Mouse (Mus musculus) neural tube, embryonic 13.5 days (tissue): ENCODE data around the gene Srrm3. TPM values are rescaled to one million over a fixed set of nuclear protein-coding genes. Genes with fewer than 3 reads are reported as not detected.

Experiments
- ATAC-seq: fragments of 200-750 bp; cut with Nextera tagmentation; 2 replicates; pipeline ENCODE4 v1.8.0; 2017; ENCODE audit warnings: low read depth, mild to moderate bottlenecking, moderate TSS enrichment, moderate library complexity
- H3K27ac ChIP-seq: fragments of 300-500 bp; sonication (generic); replicated peaks from 2 replicates; pipeline ENCODE4 v1.5.1; 2015; ENCODE audit warnings: moderate library complexity, mild to moderate bottlenecking, inconsistent platforms
- H3K27me3 ChIP-seq: fragments of 300-500 bp; sonication (generic); 2 replicates; pipeline ENCODE4 v1.6.1; 2015; ENCODE audit warnings: mild to moderate bottlenecking, inconsistent platforms
- H3K36me3 ChIP-seq: fragments of 300-500 bp; sonication (generic); 2 replicates; pipeline ENCODE4 v1.6.1; 2015; ENCODE audit warnings: mild to moderate bottlenecking, inconsistent platforms
- H3K4me1 ChIP-seq: fragments of 300-500 bp; sonication (generic); replicated peaks from 2 replicates; pipeline ENCODE4 v1.6.1; 2015; ENCODE audit warnings: inconsistent platforms
- H3K4me2 ChIP-seq: fragments of 300-500 bp; sonication (generic); 2 replicates; pipeline ENCODE4 v1.6.1; 2015; ENCODE audit warnings: inconsistent platforms, mild to moderate bottlenecking, moderate library complexity
- H3K4me3 ChIP-seq: fragments of 300-500 bp; sonication (generic); 2 replicates; pipeline ENCODE4 v1.5.1; 2015; ENCODE audit warnings: mild to moderate bottlenecking, inconsistent platforms
- H3K9ac ChIP-seq: fragments of 300-500 bp; sonication (generic); 2 replicates; pipeline ENCODE4 v1.6.1; 2015; ENCODE audit warnings: moderate library complexity, mild to moderate bottlenecking, inconsistent platforms
- H3K9me3 ChIP-seq: fragments of 300-500 bp; sonication (generic); 2 replicates; pipeline ENCODE4 v1.6.1; 2016; ENCODE audit warnings: inconsistent platforms
- WGBS: fragments of 180-500 bp; shearing (Covaris S2); methylation state at CpG from one replicate; pipeline ENCODE4 v1.1.7; 2015; 5-methylcytosine and 5-hydroxymethylcytosine counted together
- polyA plus RNA-seq: library from polyadenylated mRNA; unstranded; fragments of >200 nt; fragmentation: Nextera tagmentation; extraction: Ambion mirVana; gene quantifications from 2 replicates; pipeline ENCODE4 v1.2.1, GENCODE M21; 2015

Gene Srrm3
- polyA plus RNA-seq, 1 experiment from 2014 or later = 85.9 TPM

- Histone ChIP-seq H3K4me1 (peaks cover 10% of the 10 kb centered on the region; the same call in 1 of the 2 replicates), H3K36me3 (peaks cover 82% of the 10 kb centered on the region), H3K4me2 (no peak overlapping the region), H3K4me3 (no peak overlapping the region), H3K9me3 (no peaks in the 10 kb centered on the region), H3K27me3 (no peaks in the 10 kb centered on the region), H3K27ac (no peak overlapping the region), H3K9ac (no peak overlapping the region)
- 89% methylated on average over 25 of the region's 25 CpGs for WGBS
- ATAC-seq = no peak
These were observed 104.1 kb downstream of the Srrm3 start for GRCm38 (mm10) chr5:135910813-135911212.

DNA sequence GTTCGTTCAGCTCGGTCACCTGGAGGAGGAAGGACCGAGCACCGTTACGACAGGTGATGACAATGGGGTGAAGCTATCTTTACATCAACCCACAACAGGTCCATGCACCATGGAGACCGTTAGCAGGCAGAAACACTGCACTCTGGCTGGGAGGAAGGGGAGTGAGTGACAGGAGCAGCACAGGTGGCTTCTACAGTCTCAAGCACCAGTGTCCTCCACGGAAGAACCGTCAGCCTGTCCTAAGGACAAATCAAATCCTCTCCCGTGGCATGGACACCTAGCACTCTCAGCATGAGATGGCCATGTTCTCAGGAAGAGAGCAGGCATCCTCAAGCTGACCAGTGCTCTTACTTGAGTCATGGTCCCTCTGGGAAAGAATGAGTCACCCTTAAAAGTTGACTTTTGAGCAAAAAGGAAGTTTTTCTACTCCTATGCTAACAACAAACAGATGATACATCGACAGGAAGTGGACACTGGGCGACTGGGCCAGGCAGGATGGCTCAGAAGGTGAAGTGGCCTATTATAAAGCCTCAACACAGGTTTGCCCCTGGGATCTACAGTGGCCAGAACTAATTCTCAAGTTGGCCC lies 105.0 kb downstream of the Srrm3 start:
- 91% methylated on average over 11 of the region's 11 CpGs for WGBS
- Histone ChIP-seq H3K4me2 (no peak overlapping the region), H3K4me1 (peaks cover 10% of the 10 kb centered on the region; the same call in 1 of the 2 replicates), H3K9me3 (no peaks in the 10 kb centered on the region), H3K27ac (no peak overlapping the region), H3K9ac (no peak overlapping the region), H3K4me3 (no peak overlapping the region), H3K36me3 (peaks cover 86% of the 10 kb centered on the region), H3K27me3 (no peaks in the 10 kb centered on the region)
- no peak for ATAC-seq

GRCm38 (mm10) chr5:135913201-135913600 lies 106.5 kb downstream of the Srrm3 start:
- ATAC-seq = no peak
- peaks cover 87% of the 10 kb centered on the region for H3K36me3 ChIP-seq
- no peak overlapping the region for H3K4me2 ChIP-seq
- WGBS = 89% methylated on average over 5 of the region's 5 CpGs
- H3K4me1 ChIP-seq = peaks cover 7% of the 10 kb centered on the region; the same call in 1 of the 2 replicates
- no peak overlapping the region for H3K4me3 ChIP-seq
- no peaks in the 10 kb centered on the region for H3K27me3 ChIP-seq
- no peak overlapping the region for H3K9ac ChIP-seq
- no peaks in the 10 kb centered on the region for H3K9me3 ChIP-seq
- H3K27ac ChIP-seq = no peak overlapping the region

GRCm38 (mm10) chr5:135914156-135914555 lies 107.5 kb downstream of the Srrm3 start:
- no peaks in the 10 kb centered on the region for H3K27me3 ChIP-seq
- H3K27ac ChIP-seq = no peak overlapping the region
- no peaks in the 10 kb centered on the region for H3K9me3 ChIP-seq
- H3K9ac ChIP-seq = no peak overlapping the region
- no peak overlapping the region for H3K4me2 ChIP-seq
- no peak for ATAC-seq
- 84% methylated on average over 6 of the region's 6 CpGs for WGBS
- H3K4me1 ChIP-seq = peaks cover 7% of the 10 kb centered on the region; the same call in 1 of the 2 replicates
- no peak overlapping the region for H3K4me3 ChIP-seq
- H3K36me3 ChIP-seq = peaks cover 89% of the 10 kb centered on the region

DNA sequence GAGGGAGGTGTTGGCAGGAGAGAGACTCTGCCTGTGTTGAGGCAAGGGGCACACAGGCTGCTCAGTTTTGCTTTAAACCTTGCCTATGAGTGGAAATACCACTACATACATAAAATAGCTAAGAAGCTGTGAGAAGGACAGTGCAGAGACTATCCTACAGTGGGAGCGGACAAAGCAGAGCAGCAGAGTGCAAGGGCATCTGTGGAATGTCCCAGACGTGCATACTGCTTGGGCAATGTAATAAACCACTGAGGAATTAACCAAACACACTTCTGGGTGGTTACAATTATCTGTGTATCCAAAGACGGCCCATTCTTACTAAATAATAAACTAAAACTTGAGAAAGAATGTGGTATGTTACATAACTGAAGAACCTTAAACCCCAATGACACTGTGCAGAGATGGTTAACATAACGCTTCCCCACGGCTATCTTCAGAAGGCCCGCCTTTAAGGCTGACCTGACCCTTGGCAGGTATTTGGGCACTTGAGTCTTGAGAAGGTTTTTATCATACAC lies 109.4 kb downstream of the Srrm3 start:
- no peak overlapping the region for H3K4me2 ChIP-seq
- no peak overlapping the region for H3K27ac ChIP-seq
- ATAC-seq = no peak
- H3K27me3 ChIP-seq = no peaks in the 10 kb centered on the region
- H3K4me3 ChIP-seq = no peak overlapping the region
- H3K36me3 ChIP-seq = peaks cover 87% of the 10 kb centered on the region
- H3K9me3 ChIP-seq = no peaks in the 10 kb centered on the region
- H3K9ac ChIP-seq = no peak overlapping the region
- peaks cover 7% of the 10 kb centered on the region; the same call in 1 of the 2 replicates for H3K4me1 ChIP-seq
- WGBS = 90% methylated on average over 6 of the region's 6 CpGs

DNA sequence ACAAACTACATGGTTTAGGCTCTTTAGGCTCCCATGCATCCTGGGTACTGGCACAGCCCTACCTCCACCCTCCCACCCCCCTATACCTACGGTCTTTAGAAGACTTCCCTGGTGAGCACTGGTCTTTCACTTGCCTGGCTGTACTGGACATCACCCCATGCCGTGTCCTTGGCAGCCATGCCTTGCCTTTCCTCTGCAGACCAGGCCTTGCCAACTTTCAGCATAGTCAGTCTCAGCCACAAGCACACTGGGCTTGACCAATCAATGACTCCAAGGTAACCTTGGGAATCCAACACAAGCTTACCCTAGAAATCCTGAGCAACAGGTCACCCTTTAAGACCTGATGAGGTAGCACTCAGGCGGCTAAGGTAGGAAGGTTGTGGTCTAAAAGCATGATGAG lies 109.9 kb downstream of the Srrm3 start:
- Histone ChIP-seq H3K4me1 (peaks cover 7% of the 10 kb centered on the region; the same call in 1 of the 2 replicates), H3K9ac (no peak overlapping the region), H3K9me3 (no peaks in the 10 kb centered on the region), H3K36me3 (peaks cover 87% of the 10 kb centered on the region), H3K4me2 (no peak overlapping the region), H3K4me3 (no peak overlapping the region), H3K27me3 (no peaks in the 10 kb centered on the region), H3K27ac (no peak overlapping the region)
- 95% methylated on average over 3 of the region's 3 CpGs for WGBS
- no peak for ATAC-seq

DNA sequence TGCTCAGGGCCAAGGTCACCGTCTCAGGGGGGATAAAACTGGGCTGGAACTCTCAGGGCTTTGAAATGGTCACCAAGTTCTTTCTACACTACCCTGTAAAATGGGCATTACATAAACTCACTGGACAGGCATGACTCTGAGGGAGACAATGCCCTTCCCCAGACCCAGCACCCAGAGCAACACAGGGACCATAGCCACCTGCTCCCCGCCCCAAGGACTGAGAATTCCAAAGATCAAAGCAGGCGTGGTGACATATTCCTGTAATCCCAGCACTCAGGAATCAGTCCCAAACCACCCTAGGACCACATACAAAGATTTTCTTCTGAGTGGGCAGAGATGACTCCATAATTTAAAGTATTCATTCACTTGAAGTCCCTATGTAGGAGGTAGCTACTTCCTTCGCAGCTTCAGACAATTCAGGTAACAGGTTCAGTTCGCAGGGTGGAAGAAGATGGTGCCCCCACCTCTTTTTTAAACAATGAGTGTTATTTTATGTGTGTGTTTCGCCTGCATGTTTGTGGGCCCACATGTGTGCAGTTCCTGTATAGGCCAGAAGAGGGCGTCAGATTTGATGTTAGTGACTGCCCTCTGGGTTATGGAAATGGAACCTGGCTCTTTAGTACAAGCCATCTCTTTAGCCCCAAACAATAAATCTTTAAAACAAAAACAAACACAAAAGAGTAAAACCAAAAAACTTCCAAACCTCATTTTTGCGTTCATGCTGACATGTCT lies 110.8 kb downstream of the Srrm3 start:
- Histone ChIP-seq H3K4me1 (peaks cover 10% of the 10 kb centered on the region; the same call in 1 of the 2 replicates), H3K9me3 (no peaks in the 10 kb centered on the region), H3K4me3 (no peak overlapping the region), H3K27ac (no peak overlapping the region), H3K36me3 (peaks cover 90% of the 10 kb centered on the region), H3K9ac (no peak overlapping the region), H3K4me2 (no peak overlapping the region), H3K27me3 (no peaks in the 10 kb centered on the region)
- WGBS = 93% methylated on average over 8 of the region's 8 CpGs
- no peak for ATAC-seq

DNA sequence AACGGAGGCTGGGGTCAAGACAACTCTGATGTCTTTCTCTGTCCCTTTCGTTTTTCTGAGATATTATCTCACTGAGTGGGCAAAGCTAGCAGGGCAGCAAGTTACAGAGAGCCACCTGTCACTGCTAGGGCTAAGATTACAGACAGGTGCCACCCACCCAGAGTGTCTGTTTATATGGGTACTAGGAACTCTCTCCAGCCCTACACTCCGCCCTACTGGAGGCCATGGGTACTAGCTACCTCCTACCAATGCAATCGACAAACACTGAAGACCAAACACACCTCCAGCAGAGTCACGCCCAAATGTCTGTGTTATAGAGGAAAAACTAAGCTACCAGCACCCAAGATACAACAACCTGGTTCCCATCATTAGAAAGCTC lies 111.4 kb downstream of the Srrm3 start:
- peaks cover 90% of the 10 kb centered on the region for H3K36me3 ChIP-seq
- no peak overlapping the region for H3K9ac ChIP-seq
- H3K4me2 ChIP-seq = no peak overlapping the region
- H3K4me1 ChIP-seq = peaks cover 16% of the 10 kb centered on the region
- H3K27me3 ChIP-seq = no peaks in the 10 kb centered on the region
- ATAC-seq = no peak
- H3K4me3 ChIP-seq = no peak overlapping the region
- 95% methylated on average over 5 of the region's 5 CpGs for WGBS
- no peak overlapping the region for H3K27ac ChIP-seq
- H3K9me3 ChIP-seq = no peaks in the 10 kb centered on the region

GRCm38 (mm10) chr5:135918593-135918992 lies 111.9 kb downstream of the Srrm3 start:
- Histone ChIP-seq H3K4me1 (peaks cover 14% of the 10 kb centered on the region), H3K9ac (no peak overlapping the region), H3K9me3 (no peaks in the 10 kb centered on the region), H3K27me3 (no peaks in the 10 kb centered on the region), H3K4me2 (no peak overlapping the region), H3K4me3 (no peak overlapping the region), H3K36me3 (peaks cover 86% of the 10 kb centered on the region), H3K27ac (no peak overlapping the region)
- 93% methylated on average over 5 of the region's 5 CpGs for WGBS
- no peak for ATAC-seq

DNA sequence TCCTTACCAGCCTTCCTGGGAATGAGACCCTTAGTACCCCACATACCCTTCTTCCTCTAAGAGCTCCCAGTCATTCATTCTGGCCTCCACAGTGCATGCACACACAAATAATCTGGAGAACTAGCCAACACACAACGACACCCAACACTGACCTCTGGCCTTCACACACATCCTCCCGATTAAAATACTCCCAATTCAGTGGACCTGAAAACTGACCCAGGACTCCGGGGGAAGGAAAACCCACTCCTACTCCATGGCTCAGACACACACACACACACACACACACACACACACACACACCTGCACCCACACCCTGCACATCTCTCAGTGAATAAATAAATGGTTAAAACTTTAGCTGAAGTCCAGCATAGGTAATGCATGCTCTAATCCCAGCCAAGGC lies 113.2 kb downstream of the Srrm3 start:
- Histone ChIP-seq H3K4me1 (peaks cover 22% of the 10 kb centered on the region), H3K36me3 (peaks cover 84% of the 10 kb centered on the region), H3K9ac (no peak overlapping the region), H3K9me3 (no peaks in the 10 kb centered on the region), H3K4me2 (no peak overlapping the region), H3K4me3 (no peak overlapping the region), H3K27ac (no peak overlapping the region), H3K27me3 (no peaks in the 10 kb centered on the region)
- 88% methylated on average over 3 of the region's 3 CpGs for WGBS
- no peak for ATAC-seq

DNA sequence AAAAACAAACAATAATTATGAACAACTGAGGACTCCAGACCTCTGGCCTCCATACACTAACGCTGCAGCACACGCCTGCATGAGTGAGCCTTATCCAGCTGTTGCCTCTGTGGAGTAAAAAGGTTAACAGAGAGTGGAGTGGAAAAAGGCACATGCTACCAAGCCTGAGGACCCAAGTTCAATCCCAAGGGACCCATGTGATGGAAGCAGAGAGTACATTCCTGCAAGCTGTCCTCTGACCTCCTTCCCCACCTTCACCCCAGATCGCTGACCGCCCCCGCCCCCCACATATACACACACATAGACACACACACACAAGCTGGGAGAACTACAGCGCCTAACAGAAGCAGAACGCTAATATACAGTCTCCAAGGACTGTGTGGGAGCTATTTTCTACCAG lies 117.2 kb downstream of the Srrm3 start:
- Histone ChIP-seq H3K27ac (no peak overlapping the region), H3K27me3 (no peaks in the 10 kb centered on the region), H3K4me1 (peaks cover 62% of the 10 kb centered on the region), H3K9me3 (no peaks in the 10 kb centered on the region), H3K9ac (no peak overlapping the region), H3K36me3 (peaks cover 86% of the 10 kb centered on the region), H3K4me3 (no peak overlapping the region), H3K4me2 (no peak overlapping the region)
- ATAC-seq = no peak
- 90% methylated on average over 7 of the region's 7 CpGs for WGBS
